Mouse (Mus musculus) cerebellum, adult 2 months (tissue): ENCODE measurements around the gene Prr12.

ENCODE experiments used
- CTCF ChIP-seq: fragments of 200-500 bp; IDR thresholded peaks from 2 replicates; pipeline ENCODE4 v1.5.1; 2011; ENCODE audit warnings: low read depth, mild to moderate bottlenecking, control low read depth, low read length, moderate library complexity, borderline replicate concordance; ENCODE audit not compliant: insufficient read depth
- POLR2A ChIP-seq: fragments of 200-500 bp; IDR thresholded peaks from 2 replicates; pipeline ENCODE4 v1.6.1; 2011; ENCODE audit warnings: low read length, control low read depth, borderline replicate concordance; ENCODE audit not compliant: insufficient read depth

GRCm38 (mm10) chr7:45043307-45043706 lies 9.4 kb downstream of the Prr12 start:
- no peak for TF ChIP-seq POLR2A
- TF ChIP-seq CTCF = no peak
